Mouse (Mus musculus) bone marrow macrophage, adult 2 months (primary cell): ENCODE data around the gene Atf6b.

Experiments used
- CTCF ChIP-seq: IDR thresholded peaks from 2 replicates; pipeline ENCODE4 v1.5.1; 2012; ENCODE audit warnings: low read depth, mild to moderate bottlenecking, low read length, moderate library complexity
- POLR2A ChIP-seq: IDR thresholded peaks from 2 replicates; pipeline ENCODE4 v1.6.1; 2012; ENCODE audit warnings: mild to moderate bottlenecking, low read depth, low read length, borderline replicate concordance

DNA sequence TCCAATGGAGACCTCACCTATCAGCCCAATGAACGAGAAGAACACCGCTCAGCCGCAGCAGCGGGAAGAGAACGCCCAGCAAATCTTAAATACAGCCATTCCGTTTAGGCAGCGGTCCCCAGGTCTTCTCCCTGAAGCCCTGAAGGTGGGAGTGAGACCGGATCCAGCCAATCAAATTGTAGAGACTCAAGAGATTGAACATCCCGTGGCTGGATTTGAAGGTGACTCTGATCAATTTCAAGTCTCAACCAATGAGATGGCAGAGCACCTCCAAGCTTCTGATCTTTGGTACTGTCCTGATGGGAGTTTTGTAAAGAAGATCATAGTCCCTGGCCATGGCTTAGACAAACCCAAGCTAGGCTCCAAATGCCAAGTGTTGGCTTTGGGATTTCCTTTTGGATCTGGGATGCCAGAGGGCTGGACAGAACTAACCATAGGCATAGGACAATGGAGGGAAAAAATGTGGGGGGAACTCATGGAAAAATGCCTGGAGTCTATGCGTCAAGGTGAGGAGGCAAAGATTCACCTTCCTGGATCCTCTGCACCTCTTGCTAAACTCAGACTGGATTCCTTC is 1.6 kb upstream of the Atf6b start:
- no peak for TF ChIP-seq CTCF
- TF ChIP-seq POLR2A, result no peak
